Mouse (Mus musculus) C3H10T1/2 (cell line): ENCODE results near the gene Elfn2. TPM values are rescaled to one million over a fixed set of nuclear protein-coding genes. Genes with fewer than 3 reads are reported as not detected.

Experiments
- polyA plus RNA-seq, 2 experiments: library from polyadenylated mRNA; unstranded; fragments of >200 nt; fragmentation: generic; extraction: Trizol; gene quantifications; one replicate each; pipeline ENCODE4 v1.2.1; 2012; ENCODE audit warnings: missing spikeins in 2 of 2

The Elfn2 gene
- polyA plus RNA-seq: under 1 TPM; 0.02 TPM

GRCm38 (mm10) chr15:78718290-78719250, at the start of gene Elfn2:
Gene Elfn2 (minus strand): TSS chr15:78718771.

Other genes with a start within 250 kb of the Elfn2 start
- gene Il2rb, start 223.5 kb downstream of the Elfn2 start, polyA plus RNA-seq: under 1 TPM; under 0.01 to 0.32 TPM
- gene C1qtnf6, start 187.4 kb downstream of the Elfn2 start, polyA plus RNA-seq: 100 to 1,000 TPM in 1 of 2 experiments, 10 to 100 TPM in 1; 12.4 to 130 TPM
- under 1 TPM in 1 of 2 experiments, not detected in 1; 0.01 TPM for gene Sstr3, start 174.1 kb downstream of the Elfn2 start, polyA plus RNA-seq
- gene Rac2, start 146.0 kb downstream of the Elfn2 start, polyA plus RNA-seq: not detected
- gene Cyth4, start 121.7 kb downstream of the Elfn2 start, polyA plus RNA-seq: under 1 TPM; 0.21 to 0.48 TPM
- gene Mfng, start 54.7 kb upstream of the Elfn2 start, polyA plus RNA-seq: under 1 TPM in 1 of 2 experiments, not detected in 1; 0.02 TPM
- under 1 TPM; 0.21 to 0.37 TPM for gene Card10, start 84.3 kb upstream of the Elfn2 start, polyA plus RNA-seq
- gene Cdc42ep1, start 123.9 kb upstream of the Elfn2 start, polyA plus RNA-seq: 100 to 1,000 TPM in 1 of 2 experiments, 10 to 100 TPM in 1; 31.8 to 120 TPM
- gene Lgals2, start 136.8 kb upstream of the Elfn2 start, polyA plus RNA-seq: 10 to 100 TPM in 1 of 2 experiments, 1 to 10 TPM in 1; 1.3 to 43.8 TPM
- 10 to 100 TPM; 60.0 to 88.8 TPM for gene Gga1, start 158.4 kb upstream of the Elfn2 start, polyA plus RNA-seq
- under 1 TPM; 0.06 to 0.17 TPM for gene Gm49510, start 180.9 kb upstream of the Elfn2 start, polyA plus RNA-seq
- 10 to 100 TPM; 21.2 to 57.1 TPM for gene Sh3bp1, start 181.0 kb upstream of the Elfn2 start, polyA plus RNA-seq
- gene Pdxp, start 195.1 kb upstream of the Elfn2 start, polyA plus RNA-seq: 10 to 100 TPM; 12.1 to 16.9 TPM
- gene Lgals1, start 208.0 kb upstream of the Elfn2 start, polyA plus RNA-seq: over 10,000 TPM; 13,335 to 36,255 TPM
- gene Nol12, start 216.2 kb upstream of the Elfn2 start, polyA plus RNA-seq: 100 to 1,000 TPM; 115 to 191 TPM
- 100 to 1,000 TPM in 1 of 2 experiments, 10 to 100 TPM in 1; 52.2 to 216 TPM for gene Triobp, start 229.0 kb upstream of the Elfn2 start, polyA plus RNA-seq